In genomic region chr1:191095019-191095418, GRCm38 (mm10) we compare ENCODE assay signal across 15 mouse cellular contexts. TPM values are rescaled to one million over a fixed set of nuclear protein-coding genes. Genes with fewer than 3 reads are reported as not detected.
DNase-seq lines count a peak whose midpoint lies in the region; TF ChIP-seq lines count a peak whose summit lies in the region.
"Had no signal": no experiment of that assay in that cellular context is flagged by ENCODE, and none has a peak within 500 bp of the region (broad histone marks: within the 10 kb centered on the region; RNA-seq: fewer than 3 reads in every experiment).

No protein-coding gene starts in this region.

- no peak overlapping the region for H3K27ac ChIP-seq in small intestine, adult 2 months (ENCODE audit: insufficient read depth, low read depth, low read length)
- H3K27ac ChIP-seq: embryonic facial prominence, embryonic 12.5 days had no signal

- peak; percentile 30 for DNase-seq in kidney, postnatal 10 days
- DNase-seq in kidney, postnatal 25 days = no peak
- DNase-seq in right cerebral cortex, postnatal 4 days = peak; percentile 14
- no peak for DNase-seq in right cerebral cortex, adult 18-20 months
- peak; percentile 67 for DNase-seq in NIH3T3 (ENCODE audit: low read depth)
- no peak for DNase-seq in ovary, adult 18-20 months (ENCODE audit: low spot score)
- DNase-seq: adrenal gland, postnatal 25 days; cerebellum, adult 8-10 months; heart, adult 11 months; kidney, postnatal 36 days; lung, postnatal 14 days; thymus, postnatal 25 days had no signal

- no peaks in the 10 kb centered on the region for H3K36me3 ChIP-seq in small intestine, adult 2 months (ENCODE audit: control insufficient read depth, insufficient read depth, low read length)
- H3K36me3 ChIP-seq: embryonic facial prominence, embryonic 12.5 days had no signal

- peak; percentile 25; the same call in 1 of the 2 replicates for TF ChIP-seq CTCF in small intestine, adult 2 months (IDR thresholded peaks at IDR 0.05; ENCODE audit: extremely low read depth, insufficient read length, insufficient replicate concordance, low read depth, low read length)

- no peak for TF ChIP-seq POLR2A in small intestine, adult 2 months (IDR thresholded peaks at IDR 0.05; ENCODE audit: low read depth, low read length)

- H3K4me3 ChIP-seq in small intestine, adult 2 months (ENCODE audit: low read depth, low read length) = no peak overlapping the region
- H3K4me3 ChIP-seq: embryonic facial prominence, embryonic 12.5 days had no signal

- WGBS in small intestine, adult 2 months = 62% methylated on average over 9 of the region's 9 CpGs

- H3K4me1 ChIP-seq in small intestine, adult 2 months (ENCODE audit: control insufficient read depth, insufficient read depth, insufficient read length, low read length) = peaks cover 6% of the 10 kb centered on the region; the same call in 1 of the 2 replicates

- H3K27me3 ChIP-seq in small intestine, adult 2 months (ENCODE audit: control insufficient read depth, insufficient read depth, low read length) = peaks cover 20% of the 10 kb centered on the region

RNA-seq across cellular contexts. Expression of gene Batf3, which starts 2.6 kb away (rescaled TPM):
- polyA plus RNA-seq in small intestine, adult 2 months (2012; rRNA removed) = 5.7 and 11.5 TPM in 2 replicates

RNA-seq across cellular contexts. Expression of gene Nsl1, which starts 32.2 kb away (rescaled TPM):
- polyA plus RNA-seq in small intestine, adult 2 months (2012; rRNA removed) = 1.4 and 1.6 TPM in 2 replicates

RNA-seq across cellular contexts. Expression of gene Tatdn3, which starts 32.3 kb away (rescaled TPM):
- 0.65 and 2.0 TPM in 2 replicates for polyA plus RNA-seq in small intestine, adult 2 months (2012; rRNA removed)

RNA-seq across cellular contexts. Expression of gene Spata45, which starts 58.6 kb away (rescaled TPM):
- not detected in 2 replicates for polyA plus RNA-seq in small intestine, adult 2 months (2012; rRNA removed)
- polyA plus RNA-seq: embryonic facial prominence, embryonic 12.5 days; hindbrain, embryonic 11.5 days had no signal

Comparison
In these comparisons a context has a peak if more than half of its experiments do, and no peak if none do; other contexts are left out.
1. DNase-seq: peak in kidney, postnatal 10 days (single experiment), right cerebral cortex, postnatal 4 days (single experiment) and NIH3T3 (single experiment); none in kidney, postnatal 25 days (0 of 2), right cerebral cortex, adult 18-20 months (single experiment) and ovary, adult 18-20 months (single experiment).